Mouse (Mus musculus): ENCODE results near the gene Zfp580. TPM values are rescaled to one million over a fixed set of nuclear protein-coding genes. Genes with fewer than 3 reads are reported as not detected.

The Zfp580 gene
- total and polyA plus RNA-seq, 3 experiments, result 1.0 to 19.9 TPM; not detected in 1

DNA sequence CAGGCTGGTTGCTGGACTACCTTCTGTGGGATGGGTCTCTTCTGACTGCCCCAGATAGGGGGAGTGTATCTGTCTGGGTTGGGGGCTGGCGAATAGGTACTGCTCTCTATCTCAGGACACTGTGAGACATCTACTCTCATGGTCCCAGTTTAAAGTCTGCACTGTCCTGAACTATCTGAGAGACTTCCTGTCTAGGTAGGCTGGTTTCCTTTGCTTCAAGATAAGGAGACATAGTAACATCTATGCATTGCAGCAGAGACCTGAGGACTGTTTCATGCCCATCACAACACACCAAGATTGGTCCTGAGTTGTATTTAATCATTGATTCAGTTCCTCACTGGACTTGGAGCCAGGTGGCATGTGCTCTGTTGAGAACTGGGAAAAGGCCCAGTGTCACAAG, 34.2 kb downstream of the Zfp580 start:
- peaks cover 8 to 34% of the 10 kb centered on the region in 2 experiments for H3K4me1 ChIP-seq (ENCODE audit: control insufficient read depth in 1 of 2, insufficient read depth in 2 of 2, low read length in 2 of 2)
- peaks cover 60% of the 10 kb centered on the region for H3K79me2 ChIP-seq (ENCODE audit: control insufficient read depth, insufficient read depth, low read length, poor library complexity)
- no peaks in the 10 kb centered on the region for H3K27me3 ChIP-seq (ENCODE audit: control insufficient read depth in 1 of 2, insufficient read depth in 2 of 2, low read length in 2 of 2)
- no peak overlapping the region for H3K9ac ChIP-seq (ENCODE audit: control insufficient read depth, low read depth, low read length, poor library complexity, severe bottlenecking)
- H3K4me3 ChIP-seq (ENCODE audit: control insufficient read depth in 1 of 2, insufficient read depth in 1 of 2, low read depth in 2 of 2, low read length in 2 of 2), result no peak overlapping the region
- no peaks in the 10 kb centered on the region for H3K9me3 ChIP-seq (replicated peaks; ENCODE audit: insufficient read depth, low read length)
- H3K27ac ChIP-seq (ENCODE audit: control insufficient read depth, low read depth, low read length), result no peak overlapping the region
- peaks cover 19 to 38% of the 10 kb centered on the region in 2 experiments for H3K36me3 ChIP-seq (ENCODE audit: control insufficient read depth in 1 of 2, insufficient read depth in 2 of 2, low read length in 2 of 2)
- TF ChIP-seq TAL1 (IDR thresholded peaks at IDR 0.05; ENCODE audit: low read length), result peak; percentile 52
- peak; percentile 42 to 49; a peak in 3 of 4 replicates for TF ChIP-seq EP300 (IDR thresholded peaks at IDR 0.05; ENCODE audit: low read depth in 1 of 2, low read length in 2 of 2)
- TF ChIP-seq POLR2AphosphoS5 (IDR thresholded peaks at IDR 0.05; ENCODE audit: borderline replicate concordance, low read depth, low read length), result no peak
- peak; percentile 68 for TF ChIP-seq GATA1 (IDR thresholded peaks at IDR 0.05; ENCODE audit: low read depth, low read length)
- peak; percentile 53 for DNase-seq (ENCODE audit: low read depth, low spot score)

- Histone ChIP-seq H3K4me1 (ENCODE audit: control insufficient read depth in 1 of 2, insufficient read depth in 2 of 2, low read length in 2 of 2) (peaks cover 8 to 31% of the 10 kb centered on the region in 2 experiments), H3K36me3 (ENCODE audit: control insufficient read depth in 1 of 2, insufficient read depth in 2 of 2, low read length in 2 of 2) (peaks cover 22 to 34% of the 10 kb centered on the region in 2 experiments)
- TF ChIP-seq UBTF (IDR thresholded peaks at IDR 0.05; ENCODE audit: borderline replicate concordance, insufficient read depth, low read depth, low read length) (no peak), HCFC1 (IDR thresholded peaks at IDR 0.05; ENCODE audit: low read depth, low read length) (no peak), NELFE (IDR thresholded peaks at IDR 0.05; ENCODE audit: low read depth, low read length) (no peak), POLR2A (IDR thresholded peaks at IDR 0.05; ENCODE audit: control insufficient read depth in 1 of 2, insufficient read depth in 1 of 2, low read depth in 1 of 2, low read length in 2 of 2, poor library complexity in 1 of 2) (no peak), RAD21 (IDR thresholded peaks at IDR 0.05; ENCODE audit: low read depth, low read length) (no peak), NRF1 (IDR thresholded peaks at IDR 0.05; ENCODE audit: insufficient read depth, low read depth, low read length, poor library complexity, severe bottlenecking) (no peak), BHLHE40 (IDR thresholded peaks at IDR 0.05; ENCODE audit: borderline replicate concordance, low read depth, low read length) (no peak), SIN3A (IDR thresholded peaks at IDR 0.05; ENCODE audit: low read length) (no peak), SMC3 (IDR thresholded peaks at IDR 0.05; ENCODE audit: low read depth, low read length) (no peak), GATA1 (IDR thresholded peaks at IDR 0.05; ENCODE audit: low read depth, low read length) (no peak), CHD2 (IDR thresholded peaks at IDR 0.05; ENCODE audit: low read length) (no peak), TCF12 (IDR thresholded peaks at IDR 0.05; ENCODE audit: low read depth, low read length) (no peak), MAFK (IDR thresholded peaks at IDR 0.05; ENCODE audit: borderline replicate concordance, low read depth, low read length) (no peak), TBP (IDR thresholded peaks at IDR 0.05; ENCODE audit: low read depth, low read length) (no peak), JUND (IDR thresholded peaks at IDR 0.05; ENCODE audit: low read depth, low read length) (no peak), EP300 (IDR thresholded peaks at IDR 0.05; ENCODE audit: low read depth in 1 of 2, low read length in 2 of 2) (no peak), POLR2AphosphoS2 (IDR thresholded peaks at IDR 0.05; ENCODE audit: low read length) (no peak), MEF2A (IDR thresholded peaks at IDR 0.05; ENCODE audit: extremely low read depth, insufficient replicate concordance, low read depth, low read length, poor library complexity, severe bottlenecking) (no peak)
These were observed 35.6 kb downstream of the Zfp580 start for GRCm38 (mm10) chr7:5086921-5087440.

More at GRCm38 (mm10) chr7:5086921-5087440, 35.6 kb downstream of the Zfp580 start:
- Histone ChIP-seq H3K27ac (ENCODE audit: control insufficient read depth, low read depth, low read length) (no peak overlapping the region), H3K9me3 (replicated peaks; ENCODE audit: insufficient read depth, low read length) (no peaks in the 10 kb centered on the region), H3K79me2 (ENCODE audit: control insufficient read depth, insufficient read depth, low read length, poor library complexity) (peaks cover 48% of the 10 kb centered on the region), H3K4me3 (ENCODE audit: control insufficient read depth in 1 of 2, insufficient read depth in 1 of 2, low read depth in 2 of 2, low read length in 2 of 2) (no peak overlapping the region), H3K9ac (ENCODE audit: control insufficient read depth, low read depth, low read length, poor library complexity, severe bottlenecking) (no peak overlapping the region), H3K27me3 (ENCODE audit: control insufficient read depth in 1 of 2, insufficient read depth in 2 of 2, low read length in 2 of 2) (no peaks in the 10 kb centered on the region)
- no peak for DNase-seq (ENCODE audit: low read depth, low spot score)
